Mouse (Mus musculus): ENCODE data around the gene Rif1.

- TF ChIP-seq HCFC1 (IDR thresholded peaks at IDR 0.05; ENCODE audit: borderline replicate concordance, insufficient read depth, low read length) (no peak), CHD2 (IDR thresholded peaks at IDR 0.05; ENCODE audit: low read depth, low read length) (no peak), MAFK (IDR thresholded peaks at IDR 0.05; ENCODE audit: insufficient read depth, low read depth, low read length) (no peak), ZNF384 (IDR thresholded peaks at IDR 0.05; ENCODE audit: low read depth, low read length) (no peak), ZC3H11A (IDR thresholded peaks at IDR 0.05; ENCODE audit: borderline replicate concordance, low read depth, low read length) (no peak)
Observed at GRCm38 (mm10) chr2:52057099-52057498, 15.5 kb upstream of the Rif1 start.
